Mouse (Mus musculus) neural tube, postnatal 0 days (tissue): ENCODE data around the gene Bicc1. TPM values are rescaled to one million over a fixed set of nuclear protein-coding genes. Genes with fewer than 3 reads are reported as not detected.

Experiments used
- polyA plus RNA-seq: library from polyadenylated mRNA; unstranded; fragments of >200 nt; fragmentation: Nextera tagmentation; extraction: Ambion mirVana; gene quantifications from 2 replicates; pipeline ENCODE4 v1.2.1, GENCODE M21; 2015

The Bicc1 gene
- 5.9 and 6.4 TPM in 2 replicates for polyA plus RNA-seq

GRCm38 (mm10) chr10:71159676-71160235 is at the start of gene Bicc1:
Gene Bicc1, minus strand, starts transcription at chr10:71159700.

Other genes with a start within 250 kb of the Bicc1 start
- gene Tfam, start 78.6 kb upstream of the Bicc1 start, polyA plus RNA-seq = 36.6 and 39.5 TPM in 2 replicates
- gene Ube2d1, start 125.6 kb upstream of the Bicc1 start, polyA plus RNA-seq = 118 and 126 TPM in 2 replicates
- gene Cisd1, start 185.3 kb upstream of the Bicc1 start, polyA plus RNA-seq = 405 and 438 TPM in 2 replicates
- gene Ipmk, start 188.1 kb upstream of the Bicc1 start, polyA plus RNA-seq = 14.1 and 15.1 TPM in 2 replicates